Mouse (Mus musculus) embryo, embryonic 10.5 days (tissue): ENCODE measurements around the gene 5530400C23Rik.
"Not testable (repeated sequence)": the region's sequence is repeated elsewhere in the genome, so short reads cannot be mapped to it uniquely, and the experiment has no call there.

Experiments used
- DNase-seq: peaks from one replicate; pipeline ENCODE4 v3.0.0-alpha.2; 2015; ENCODE audit warnings: low spot score

The 5530400C23Rik gene

GRCm38 (mm10) chr6:133291916-133292315, at the start of gene 5530400C23Rik:
Gene 5530400C23Rik (plus strand): TSS chr6:133292216.
- DNase-seq: not testable (repeated sequence)

GRCm38 (mm10) chr6:133305952-133306715, 14.1 kb downstream of the 5530400C23Rik start:
- DNase-seq: no peak

GRCm38 (mm10) chr6:133313896-133314295, 21.9 kb downstream of the 5530400C23Rik start:
- DNase-seq: not testable (repeated sequence)

- DNase-seq: no peak
These were observed 46.5 kb downstream of the 5530400C23Rik start for GRCm38 (mm10) chr6:133338535-133338934.

- DNase-seq: peak; percentile 0
These were observed 49.7 kb downstream of the 5530400C23Rik start for GRCm38 (mm10) chr6:133341731-133342130.
